In genomic region chr17:65839541-65840256, GRCm38 (mm10) we compare ENCODE assay signal across 30 mouse cellular contexts. TPM values are rescaled to one million over a fixed set of nuclear protein-coding genes. Genes with fewer than 3 reads are reported as not detected.
DNase-seq lines count a peak whose midpoint lies in the region; ATAC-seq lines count a peak whose summit lies in the region.
"Had no signal": no experiment of that assay in that cellular context is flagged by ENCODE, and none has a peak within 500 bp of the region (broad histone marks: within the 10 kb centered on the region; RNA-seq: fewer than 3 reads in every experiment).

No protein-coding gene starts in this region.

- no peak overlapping the region for H3K4me3 ChIP-seq in embryonic facial prominence, embryonic 13.5 days
- H3K4me3 ChIP-seq: erythroblast, embryonic 14.5 days; heart, embryonic 10.5 days; heart, embryonic 15.5 days; intestine, embryonic 15.5 days; layer of hippocampus, adult 2 months; limb, embryonic 15.5 days; liver, embryonic 13.5 days; neural tube, embryonic 12.5 days had no signal

- no peaks in the 10 kb centered on the region for H3K9me3 ChIP-seq in embryonic facial prominence, embryonic 13.5 days
- H3K9me3 ChIP-seq: heart, embryonic 10.5 days; heart, embryonic 15.5 days; intestine, embryonic 15.5 days; limb, embryonic 15.5 days; liver, embryonic 13.5 days; neural tube, embryonic 12.5 days had no signal

- peaks cover 86% of the 10 kb centered on the region for H3K36me3 ChIP-seq in embryonic facial prominence, embryonic 13.5 days

- ATAC-seq in embryonic facial prominence, embryonic 13.5 days (ENCODE audit: insufficient number of reproducible peaks, insufficient read depth, low FRiP score, low TSS enrichment, low read depth): peak; percentile 53; the same call in 1 of the 2 replicates
- ATAC-seq: activated CD4-positive, CD25-positive, alpha-beta regulatory T cell, adult 4 months; forebrain, embryonic 16.5 days; hindbrain, postnatal 0 days; intestine, embryonic 15.5 days; midbrain, embryonic 16.5 days had no signal

- H3K4me1 ChIP-seq in embryonic facial prominence, embryonic 13.5 days: peaks cover 8% of the 10 kb centered on the region
- H3K4me1 ChIP-seq: heart, embryonic 10.5 days; heart, embryonic 15.5 days; intestine, embryonic 15.5 days; liver, embryonic 13.5 days; neural tube, embryonic 12.5 days had no signal

- peak; percentile 9 for DNase-seq in lung, postnatal 25 days (ENCODE audit: low spot score)
- DNase-seq in lung, postnatal 4 days: no peak
- DNase-seq in lung, postnatal 36 days: peak; percentile 29
- DNase-seq in right cerebral cortex, postnatal 4 days: no peak
- DNase-seq in c-Kit-positive CD71-positive TER-119-positive erythroid progenitor cells, embryonic 14.5 days (ENCODE audit: low spot score): no peak
- DNase-seq: adrenal gland, adult 2 months; adrenal gland, postnatal 36 days; B cell, adult 2 months; cerebellum, adult 8-10 months; cerebellum, postnatal 36 days; embryo, embryonic 11 days; gastrocnemius, postnatal 14 days; heart, adult 11 months; kidney, adult 2 months; kidney, postnatal 36 days; liver, embryonic 13.5 days; right cerebral cortex, adult 18-20 months had no signal

- H3K27me3 ChIP-seq in embryonic facial prominence, embryonic 13.5 days: no peaks in the 10 kb centered on the region
- H3K27me3 ChIP-seq: heart, embryonic 15.5 days; intestine, embryonic 15.5 days; limb, embryonic 15.5 days; liver, embryonic 13.5 days; neural tube, embryonic 12.5 days had no signal

- WGBS in embryonic facial prominence, embryonic 13.5 days: 64% methylated on average over 7 of the region's 7 CpGs

- peak overlapping the region; percentile 60; the same call in 1 of the 2 replicates for H3K27ac ChIP-seq in embryonic facial prominence, embryonic 13.5 days
- H3K27ac ChIP-seq: heart, embryonic 10.5 days; heart, embryonic 15.5 days; hindbrain, postnatal 0 days; intestine, embryonic 15.5 days; layer of hippocampus, adult 2 months; limb, embryonic 15.5 days; liver, embryonic 13.5 days; neural tube, embryonic 12.5 days had no signal

- no peak overlapping the region for H3K9ac ChIP-seq in embryonic facial prominence, embryonic 13.5 days
- H3K9ac ChIP-seq: heart, embryonic 15.5 days; intestine, embryonic 15.5 days; limb, embryonic 15.5 days; liver, embryonic 13.5 days; neural tube, embryonic 12.5 days had no signal

- H3K4me2 ChIP-seq in embryonic facial prominence, embryonic 13.5 days: no peak overlapping the region
- H3K4me2 ChIP-seq: heart, embryonic 15.5 days; intestine, embryonic 15.5 days; limb, embryonic 15.5 days; liver, embryonic 13.5 days; midbrain, embryonic 11.5 days; neural tube, embryonic 12.5 days had no signal

RNA-seq across cellular contexts. Expression of gene Ralbp1, which starts 45.9 kb away (rescaled TPM):
- polyA plus RNA-seq in embryonic facial prominence, embryonic 13.5 days (2015; fragmentation: Nextera tagmentation; extraction: Ambion mirVana): 94.1 and 105 TPM in 2 replicates

RNA-seq across cellular contexts. Expression of gene Ppp4r1, which starts 57.3 kb away (rescaled TPM):
- polyA plus RNA-seq in embryonic facial prominence, embryonic 13.5 days (2015; fragmentation: Nextera tagmentation; extraction: Ambion mirVana): 44.1 and 46.7 TPM in 2 replicates

Comparison
In these comparisons a context has a peak if more than half of its experiments do, and no peak if none do; other contexts are left out.
1. DNase-seq: peak in lung, postnatal 25 days (single experiment) and lung, postnatal 36 days (single experiment); none in lung, postnatal 4 days (0 of 2), right cerebral cortex, postnatal 4 days (single experiment) and c-Kit-positive CD71-positive TER-119-positive erythroid progenitor cells, embryonic 14.5 days (single experiment).